Mouse (Mus musculus) spleen, adult 2 months (tissue): ENCODE results near the gene Coro6.

Experiments
- CTCF ChIP-seq: fragments of 200-500 bp; IDR thresholded peaks from 2 replicates; pipeline ENCODE4 v1.5.1; 2011; ENCODE audit warnings: mild to moderate bottlenecking, inconsistent platforms; ENCODE audit not compliant: insufficient read depth, insufficient read length, insufficient replicate concordance; ENCODE audit errors: extremely low read depth
- POLR2A ChIP-seq: fragments of 200-500 bp; IDR thresholded peaks from 2 replicates; pipeline ENCODE4 v1.6.1; 2011; ENCODE audit warnings: low read depth, low read length, inconsistent platforms

DNA sequence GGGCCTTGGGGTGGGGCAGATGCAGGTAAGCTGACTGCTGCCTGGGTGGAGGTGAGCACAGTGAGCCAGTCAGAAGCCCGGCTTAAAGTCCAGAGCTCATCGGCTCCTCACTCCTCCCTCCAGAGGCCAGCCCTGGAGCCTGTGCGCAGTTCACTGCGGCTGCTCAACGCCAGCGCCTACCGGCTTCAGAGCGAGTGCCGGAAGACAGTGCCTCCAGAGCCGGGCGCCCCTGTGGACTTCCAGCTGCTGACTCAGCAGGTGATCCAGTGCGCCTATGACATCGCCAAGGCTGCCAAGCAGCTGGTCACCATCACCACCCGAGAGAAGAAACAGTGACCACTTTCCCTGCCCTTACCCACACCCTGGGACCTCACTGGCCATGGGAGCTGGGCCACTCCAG, 44.1 kb downstream of the Coro6 start:
- TF ChIP-seq CTCF (no peak), POLR2A (no peak)
